Mouse (Mus musculus) G1E (cell line): ENCODE data around the gene Atp6v1c2.

Source experiments
- CTCF ChIP-seq: IDR thresholded peaks from 2 replicates; pipeline ENCODE4 v1.5.1; 2012; ENCODE audit warnings: low read depth, low read length, inconsistent platforms, mixed read lengths
- GATA1 ChIP-seq: IDR thresholded peaks from 2 replicates; pipeline ENCODE4 v1.6.1; 2012; ENCODE audit warnings: borderline replicate concordance, low read length, inconsistent platforms, mixed read lengths
- GATA2 ChIP-seq: IDR thresholded peaks from 2 replicates; pipeline ENCODE4 v1.6.1; 2012; ENCODE audit warnings: low read depth, low read length, inconsistent platforms, borderline replicate concordance
- TAL1 ChIP-seq: conservative IDR thresholded peaks from 2 replicates; pipeline ENCODE4 v1.6.1; 2012; ENCODE audit warnings: low read depth, low read length, inconsistent platforms, mixed read lengths

DNA sequence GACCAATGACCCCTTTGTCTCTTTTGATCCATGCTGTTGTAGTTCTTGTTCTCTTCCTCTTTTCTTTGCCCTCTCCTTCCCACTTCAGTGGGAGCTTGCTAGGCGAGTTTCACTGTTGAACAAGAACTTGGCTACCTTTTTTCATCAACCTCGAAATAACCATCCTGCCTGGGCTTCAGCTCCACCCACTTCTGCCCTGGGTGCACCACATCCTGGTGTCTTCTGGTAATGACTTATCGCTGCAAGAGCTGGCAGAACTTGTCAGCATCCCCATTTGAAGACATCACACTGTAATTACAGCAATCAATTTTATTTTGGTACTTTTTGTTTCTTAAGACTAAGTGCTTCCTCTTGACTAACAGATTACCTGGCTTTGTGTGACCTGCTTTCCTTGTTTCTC is 43.5 kb upstream of the Atp6v1c2 start:
- TF ChIP-seq CTCF (no peak), GATA2 (no peak), GATA1 (no peak), TAL1 (no peak)
